Mouse (Mus musculus): ENCODE measurements at regions not wholly inside any gene's neighbourhood (a gene's known extent, or its start where the extent isn't known, plus 50 kb on each side); places are given as distances from the start of the nearest gene placed in this dataset.
A peak's percentile ranks its signal among the peaks of the same experiment; 100 is the strongest.

DNA sequence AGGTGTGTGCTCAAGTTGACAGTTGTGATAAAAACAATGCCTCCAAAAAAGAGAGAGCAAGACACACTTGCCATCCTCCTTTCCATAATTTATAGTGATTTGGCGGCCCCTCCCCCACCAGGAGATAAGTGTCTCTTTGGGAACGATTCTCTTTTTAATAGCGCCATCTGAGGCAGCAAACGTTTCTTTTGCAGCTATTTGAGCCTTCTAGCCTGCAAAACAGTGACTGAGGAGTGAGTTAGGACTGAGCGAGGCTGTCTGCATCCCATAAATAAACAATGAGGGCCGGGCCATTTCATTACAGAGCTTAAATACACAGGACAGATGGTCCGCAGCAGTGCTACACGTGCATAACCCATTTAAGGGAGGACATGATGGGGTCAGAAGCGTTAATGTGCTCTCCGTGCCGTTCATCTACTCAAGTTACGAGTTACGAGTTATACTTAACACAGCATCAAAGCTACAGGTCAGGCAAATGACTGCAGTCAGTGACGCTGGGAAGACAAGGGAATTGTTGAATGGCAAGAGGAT lies 99.0 kb upstream of the Slc25a26 start:
- Histone ChIP-seq H3K27me3 (ENCODE audit: control insufficient read depth, insufficient read depth, low read length) (no peaks in the 10 kb centered on the region), H3K9ac (replicated peaks; ENCODE audit: low read length) (no peak overlapping the region), H3K4me3 (ENCODE audit: low read depth, low read length) (no peak overlapping the region), H3K4me2 (ENCODE audit: low read depth, low read length) (no peak overlapping the region), H3K4me1 (ENCODE audit: control insufficient read depth, insufficient read depth, low read length) (no peaks in the 10 kb centered on the region), H3K9me3 (replicated peaks; ENCODE audit: control insufficient read depth, low read length) (no peaks in the 10 kb centered on the region), H3K27ac (replicated peaks; ENCODE audit: low read depth, low read length) (no peak overlapping the region), H3K36me3 (replicated peaks; ENCODE audit: control insufficient read depth, insufficient read depth, low read depth, low read length) (no peaks in the 10 kb centered on the region)
- DNase-seq (ENCODE audit: low spot score) (peak; percentile 51), ATAC-seq (replicated peaks; ENCODE audit: insufficient number of reproducible peaks, low FRiP score, low TSS enrichment, low read depth) (peak; percentile 72; the same call in 1 of the 2 replicates)
- 14% methylated on average over 14 of the region's 14 CpGs for WGBS

DNA sequence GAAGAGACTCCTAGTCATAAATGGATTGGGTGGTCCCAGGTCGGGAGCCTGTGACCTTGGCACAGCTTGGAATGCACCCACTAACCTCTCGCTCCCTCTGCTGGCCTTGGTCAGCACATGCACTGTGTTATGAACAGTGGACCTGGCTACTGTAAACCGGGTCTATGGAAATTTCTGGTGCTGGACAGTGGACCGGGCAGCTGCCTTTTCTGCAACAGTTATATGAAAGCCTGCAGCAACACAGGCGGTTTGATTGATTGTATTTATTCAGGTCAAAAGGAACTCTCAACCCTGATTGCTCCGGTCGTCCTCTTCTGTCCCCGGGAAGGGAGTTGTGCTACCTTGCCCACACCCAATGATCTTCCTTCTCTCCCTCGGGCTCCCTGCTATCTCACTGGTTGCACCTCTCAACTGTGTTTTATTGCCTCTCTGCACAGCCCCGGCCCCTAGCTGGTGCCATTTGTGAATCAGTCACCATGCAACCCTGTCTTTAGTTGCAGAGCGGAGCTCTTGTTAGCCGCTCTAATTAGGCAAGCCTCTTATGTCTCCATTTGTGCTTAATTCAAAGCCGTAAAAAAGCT lies 99.6 kb upstream of the Slc25a26 start:
- no peak overlapping the region for H3K4me2 ChIP-seq (ENCODE audit: low read depth, low read length)
- no peak overlapping the region for H3K27ac ChIP-seq (replicated peaks; ENCODE audit: low read depth, low read length)
- H3K9ac ChIP-seq (replicated peaks; ENCODE audit: low read length): no peak overlapping the region
- H3K4me3 ChIP-seq (ENCODE audit: low read depth, low read length): no peak overlapping the region
- H3K27me3 ChIP-seq (ENCODE audit: control insufficient read depth, insufficient read depth, low read length): no peaks in the 10 kb centered on the region
- no peaks in the 10 kb centered on the region for H3K36me3 ChIP-seq (replicated peaks; ENCODE audit: control insufficient read depth, insufficient read depth, low read depth, low read length)
- WGBS: 52% methylated on average over 13 of the region's 13 CpGs
- H3K4me1 ChIP-seq (ENCODE audit: control insufficient read depth, insufficient read depth, low read length): no peaks in the 10 kb centered on the region
- no peaks in the 10 kb centered on the region for H3K9me3 ChIP-seq (replicated peaks; ENCODE audit: control insufficient read depth, low read length)
- ATAC-seq (replicated peaks; ENCODE audit: insufficient number of reproducible peaks, low FRiP score, low TSS enrichment, low read depth) (peak; percentile 64), DNase-seq (ENCODE audit: low spot score) (peak; percentile 78)

DNA sequence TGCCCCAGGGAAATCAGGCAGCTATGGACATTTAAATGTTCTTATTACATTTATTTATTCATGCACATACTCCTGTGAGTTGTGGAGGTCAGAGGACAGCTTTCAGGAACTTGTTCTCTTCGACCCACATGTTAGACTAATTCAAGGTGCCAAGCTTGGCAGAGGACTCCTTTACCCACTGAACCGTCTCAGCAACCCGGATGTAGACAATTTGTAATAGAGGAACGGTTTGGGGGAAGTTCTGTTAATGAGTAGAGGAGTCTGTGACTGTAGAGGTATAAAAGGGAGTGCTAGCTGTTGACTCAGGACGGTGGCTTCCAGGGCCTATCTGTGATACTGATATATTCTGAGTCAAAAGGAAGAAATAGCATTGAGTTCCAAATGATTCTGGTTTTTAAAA lies 107.4 kb upstream of the Magi1 start:
- no peaks in the 10 kb centered on the region for H3K27me3 ChIP-seq (ENCODE audit: control insufficient read depth, insufficient read depth, low read length)
- no peak for ATAC-seq (replicated peaks; ENCODE audit: insufficient number of reproducible peaks, low FRiP score, low TSS enrichment, low read depth)
- 55% methylated on average over 5 of the region's 5 CpGs for WGBS
- no peak overlapping the region for H3K4me2 ChIP-seq (ENCODE audit: low read depth, low read length)
- no peak overlapping the region for H3K4me3 ChIP-seq (ENCODE audit: low read depth, low read length)
- no peaks in the 10 kb centered on the region for H3K4me1 ChIP-seq (ENCODE audit: control insufficient read depth, insufficient read depth, low read length)
- no peaks in the 10 kb centered on the region for H3K36me3 ChIP-seq (replicated peaks; ENCODE audit: control insufficient read depth, insufficient read depth, low read depth, low read length)
- H3K27ac ChIP-seq (replicated peaks; ENCODE audit: low read depth, low read length): no peak overlapping the region
- no peak overlapping the region for H3K9ac ChIP-seq (replicated peaks; ENCODE audit: low read length)
- no peaks in the 10 kb centered on the region for H3K9me3 ChIP-seq (replicated peaks; ENCODE audit: control insufficient read depth, low read length)
- no peak for DNase-seq (ENCODE audit: low spot score)

DNA sequence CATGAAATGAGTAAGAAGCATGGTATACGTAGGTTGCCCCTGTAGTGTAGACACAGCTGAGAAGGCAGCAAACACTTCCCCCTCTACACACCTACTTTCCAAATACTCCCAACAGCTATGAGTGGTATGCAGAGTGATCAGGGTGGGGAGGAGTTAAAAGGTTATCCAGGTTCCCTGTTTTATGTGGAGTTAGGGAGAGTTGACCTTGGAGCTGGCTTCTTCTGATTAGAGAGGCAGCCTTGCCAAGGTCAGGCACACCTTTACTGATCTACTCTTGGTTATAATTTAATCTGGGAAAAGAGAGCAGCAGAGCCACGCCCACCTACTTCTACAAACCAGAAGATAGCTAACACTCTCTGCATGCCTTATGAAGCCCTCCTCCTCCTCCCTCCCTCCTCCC lies 106.7 kb upstream of the Magi1 start:
- no peak overlapping the region for H3K9ac ChIP-seq (replicated peaks; ENCODE audit: low read length)
- ATAC-seq (replicated peaks; ENCODE audit: insufficient number of reproducible peaks, low FRiP score, low TSS enrichment, low read depth) (no peak), DNase-seq (ENCODE audit: low spot score) (no peak)
- H3K27ac ChIP-seq (replicated peaks; ENCODE audit: low read depth, low read length): no peak overlapping the region
- WGBS: 81% methylated on average over 2 of the region's 2 CpGs
- no peaks in the 10 kb centered on the region for H3K27me3 ChIP-seq (ENCODE audit: control insufficient read depth, insufficient read depth, low read length)
- no peaks in the 10 kb centered on the region for H3K4me1 ChIP-seq (ENCODE audit: control insufficient read depth, insufficient read depth, low read length)
- no peak overlapping the region for H3K4me2 ChIP-seq (ENCODE audit: low read depth, low read length)
- no peak overlapping the region for H3K4me3 ChIP-seq (ENCODE audit: low read depth, low read length)
- H3K36me3 ChIP-seq (replicated peaks; ENCODE audit: control insufficient read depth, insufficient read depth, low read depth, low read length): no peaks in the 10 kb centered on the region
- H3K9me3 ChIP-seq (replicated peaks; ENCODE audit: control insufficient read depth, low read length): no peaks in the 10 kb centered on the region

DNA sequence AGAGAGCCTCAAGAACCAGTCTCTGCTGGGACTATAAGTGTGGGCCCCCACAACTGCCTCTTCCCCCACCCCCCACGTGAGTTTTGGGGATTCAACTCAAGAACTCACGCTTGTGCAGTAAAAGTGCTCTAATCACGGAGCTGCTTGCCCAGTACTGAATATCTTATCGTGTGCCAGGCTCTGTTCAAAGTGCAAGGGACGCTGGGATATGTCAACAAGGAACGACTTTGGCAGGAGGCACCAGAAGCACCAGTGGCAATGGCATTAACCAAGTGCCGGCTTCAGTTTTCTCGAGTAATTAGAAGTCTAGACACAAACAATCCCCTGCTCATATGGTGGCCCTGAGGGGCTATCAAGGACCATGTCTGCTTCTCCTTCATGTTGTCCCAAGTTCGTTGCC lies 106.0 kb upstream of the Magi1 start:
- DNase-seq (ENCODE audit: low spot score): peak; percentile 26
- H3K9ac ChIP-seq (replicated peaks; ENCODE audit: low read length): no peak overlapping the region
- H3K4me1 ChIP-seq (ENCODE audit: control insufficient read depth, insufficient read depth, low read length): no peaks in the 10 kb centered on the region
- H3K9me3 ChIP-seq (replicated peaks; ENCODE audit: control insufficient read depth, low read length): no peaks in the 10 kb centered on the region
- no peak overlapping the region for H3K4me3 ChIP-seq (ENCODE audit: low read depth, low read length)
- H3K27ac ChIP-seq (replicated peaks; ENCODE audit: low read depth, low read length): no peak overlapping the region
- 66% methylated on average over 9 of the region's 9 CpGs for WGBS
- no peak overlapping the region for H3K4me2 ChIP-seq (ENCODE audit: low read depth, low read length)
- no peaks in the 10 kb centered on the region for H3K27me3 ChIP-seq (ENCODE audit: control insufficient read depth, insufficient read depth, low read length)
- no peaks in the 10 kb centered on the region for H3K36me3 ChIP-seq (replicated peaks; ENCODE audit: control insufficient read depth, insufficient read depth, low read depth, low read length)
- no peak for ATAC-seq (replicated peaks; ENCODE audit: insufficient number of reproducible peaks, low FRiP score, low TSS enrichment, low read depth)

DNA sequence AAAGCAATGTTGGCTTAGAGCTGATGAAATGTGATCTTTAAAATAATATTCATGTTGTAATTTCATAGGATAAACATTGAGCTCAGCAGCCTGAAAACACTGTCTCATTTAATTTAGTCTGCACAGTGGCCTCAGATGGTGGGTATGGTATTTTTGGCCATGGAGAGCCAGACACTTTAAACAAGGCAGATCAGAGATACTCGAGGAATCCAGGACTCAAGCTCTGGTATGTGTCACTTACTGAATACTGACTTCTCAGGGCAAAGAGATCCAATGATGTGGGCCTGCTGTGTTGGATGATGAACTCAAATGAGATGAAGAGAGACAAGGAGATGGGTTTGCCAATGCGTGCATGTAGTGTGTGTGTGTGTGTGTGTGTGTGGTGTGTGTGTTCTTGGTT lies 103.9 kb upstream of the Magi1 start:
- ATAC-seq (replicated peaks; ENCODE audit: insufficient number of reproducible peaks, low FRiP score, low TSS enrichment, low read depth) (no peak), DNase-seq (ENCODE audit: low spot score) (no peak)
- Histone ChIP-seq H3K9ac (replicated peaks; ENCODE audit: low read length) (no peak overlapping the region), H3K27ac (replicated peaks; ENCODE audit: low read depth, low read length) (no peak overlapping the region), H3K4me3 (ENCODE audit: low read depth, low read length) (no peak overlapping the region), H3K27me3 (ENCODE audit: control insufficient read depth, insufficient read depth, low read length) (no peaks in the 10 kb centered on the region), H3K4me2 (ENCODE audit: low read depth, low read length) (no peak overlapping the region), H3K36me3 (replicated peaks; ENCODE audit: control insufficient read depth, insufficient read depth, low read depth, low read length) (no peaks in the 10 kb centered on the region), H3K4me1 (ENCODE audit: control insufficient read depth, insufficient read depth, low read length) (no peaks in the 10 kb centered on the region), H3K9me3 (replicated peaks; ENCODE audit: control insufficient read depth, low read length) (no peaks in the 10 kb centered on the region)
- WGBS: 68% methylated on average over 2 of the region's 2 CpGs

DNA sequence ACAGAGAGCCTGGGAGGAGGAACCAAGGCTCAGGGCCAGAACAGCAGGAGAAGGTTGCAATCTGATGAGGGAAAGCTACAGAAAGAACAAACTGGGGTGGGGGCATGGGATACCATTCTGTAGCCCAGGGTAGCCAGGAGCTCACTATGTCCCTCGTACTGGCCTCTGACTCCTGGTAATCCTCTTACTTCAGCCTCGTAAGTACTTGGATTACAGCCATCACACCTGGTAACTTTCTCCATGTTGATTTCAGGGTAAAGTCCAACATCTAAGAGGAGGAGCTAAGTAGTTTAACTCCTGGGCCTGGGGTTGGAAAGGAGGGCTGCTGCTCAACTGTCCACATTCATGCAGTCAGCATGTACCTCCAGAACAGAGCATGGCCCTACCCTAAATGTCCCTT lies 101.8 kb upstream of the Magi1 start:
- ATAC-seq (replicated peaks; ENCODE audit: insufficient number of reproducible peaks, low FRiP score, low TSS enrichment, low read depth) (no peak), DNase-seq (ENCODE audit: low spot score) (no peak)
- 80% methylated on average over 2 of the region's 2 CpGs for WGBS

DNA sequence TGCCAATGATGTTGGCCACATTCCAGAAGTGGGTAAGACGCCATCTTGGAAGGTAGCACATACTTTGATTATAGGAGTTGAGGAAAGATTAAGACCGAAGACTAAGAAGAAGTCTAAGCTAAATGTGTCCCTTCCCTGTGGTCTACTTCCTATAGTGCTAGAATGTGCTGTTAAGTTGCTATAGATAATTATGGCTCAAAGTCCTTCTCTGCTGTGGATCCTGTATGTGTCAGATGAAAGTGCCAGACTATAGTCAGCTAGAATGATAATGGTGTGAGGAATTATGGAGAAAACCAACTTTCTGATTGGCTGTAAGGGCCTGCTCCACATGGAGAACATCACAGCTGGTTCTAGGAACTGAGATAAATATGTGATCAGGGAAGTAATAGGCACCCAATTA lies 86.3 kb upstream of the Magi1 start:
- no peaks in the 10 kb centered on the region for H3K27me3 ChIP-seq (ENCODE audit: control insufficient read depth, insufficient read depth, low read length)
- DNase-seq (ENCODE audit: low spot score) (no peak), ATAC-seq (replicated peaks; ENCODE audit: insufficient number of reproducible peaks, low FRiP score, low TSS enrichment, low read depth) (no peak)
- 91% methylated on average over 2 of the region's 2 CpGs for WGBS
- H3K9ac ChIP-seq (replicated peaks; ENCODE audit: low read length): no peak overlapping the region
- no peaks in the 10 kb centered on the region for H3K4me1 ChIP-seq (ENCODE audit: control insufficient read depth, insufficient read depth, low read length)
- no peaks in the 10 kb centered on the region for H3K36me3 ChIP-seq (replicated peaks; ENCODE audit: control insufficient read depth, insufficient read depth, low read depth, low read length)
- no peak overlapping the region for H3K27ac ChIP-seq (replicated peaks; ENCODE audit: low read depth, low read length)
- H3K9me3 ChIP-seq (replicated peaks; ENCODE audit: control insufficient read depth, low read length): no peaks in the 10 kb centered on the region
- H3K4me3 ChIP-seq (ENCODE audit: low read depth, low read length): no peak overlapping the region
- no peak overlapping the region for H3K4me2 ChIP-seq (ENCODE audit: low read depth, low read length)

More for the DNA sequence above, 101.8 kb upstream of the Magi1 start:
- no peak overlapping the region for H3K4me2 ChIP-seq (ENCODE audit: low read depth, low read length)
- no peaks in the 10 kb centered on the region for H3K36me3 ChIP-seq (replicated peaks; ENCODE audit: control insufficient read depth, insufficient read depth, low read depth, low read length)
- H3K9ac ChIP-seq (replicated peaks; ENCODE audit: low read length): no peak overlapping the region
- no peaks in the 10 kb centered on the region for H3K9me3 ChIP-seq (replicated peaks; ENCODE audit: control insufficient read depth, low read length)
- H3K27me3 ChIP-seq (ENCODE audit: control insufficient read depth, insufficient read depth, low read length): no peaks in the 10 kb centered on the region
- no peak overlapping the region for H3K27ac ChIP-seq (replicated peaks; ENCODE audit: low read depth, low read length)
- no peak overlapping the region for H3K4me3 ChIP-seq (ENCODE audit: low read depth, low read length)
- H3K4me1 ChIP-seq (ENCODE audit: control insufficient read depth, insufficient read depth, low read length): no peaks in the 10 kb centered on the region

All from embryonic facial prominence, embryonic 11.5 days (tissue).